Mouse (Mus musculus): ENCODE measurements around the gene Bloc1s1. TPM values are rescaled to one million over a fixed set of nuclear protein-coding genes. Genes with fewer than 3 reads are reported as not detected.

The Bloc1s1 gene
- 197 and 202 TPM in 2 replicates for polyA plus RNA-seq (2016; fragmentation: Nextera tagmentation; extraction: Ambion mirVana)

- H3K4me2 ChIP-seq: peak within 1 kb of the TSS; percentile 73
- no peak for ATAC-seq (ENCODE audit: insufficient number of reproducible peaks, insufficient read depth, low FRiP score, low TSS enrichment, low read depth)
- 70% methylated on average over 9 of the region's 9 CpGs for WGBS
These were observed at the start of gene Bloc1s1 for GRCm38 (mm10) chr10:128923935-128924334. Gene Bloc1s1 (minus strand): TSS chr10:128924035.

GRCm38 (mm10) chr10:128972841-128973240 is 49.0 kb upstream of the Bloc1s1 start:
- no peak for ATAC-seq (ENCODE audit: insufficient number of reproducible peaks, insufficient read depth, low FRiP score, low TSS enrichment, low read depth)
- H3K4me1 ChIP-seq (replicated peaks): peaks cover 7% of the 10 kb centered on the region
- H3K9me3 ChIP-seq: no peaks in the 10 kb centered on the region
- H3K9ac ChIP-seq (replicated peaks): no peak overlapping the region
- H3K27ac ChIP-seq: no peak overlapping the region
- no peak overlapping the region for H3K4me3 ChIP-seq (replicated peaks)
- 81% methylated on average over 4 of the region's 4 CpGs for WGBS
- no peaks in the 10 kb centered on the region for H3K27me3 ChIP-seq
- no peaks in the 10 kb centered on the region for H3K36me3 ChIP-seq
- H3K4me2 ChIP-seq: no peak overlapping the region

More at GRCm38 (mm10) chr10:128923935-128924334, at the start of gene Bloc1s1:
- H3K4me1 ChIP-seq (replicated peaks): peaks cover 35% of the 10 kb centered on the region
- peak within 1 kb of the TSS; percentile 74 for H3K9ac ChIP-seq (replicated peaks)
- H3K9me3 ChIP-seq: no peaks in the 10 kb centered on the region
- H3K4me3 ChIP-seq (replicated peaks): peak within 1 kb of the TSS; percentile 76
- peaks cover 18% of the 10 kb centered on the region for H3K27me3 ChIP-seq
- 0 out of 2 replicates have a peak, but pooled peaks cover 5% of the 10 kb centered on the region for H3K36me3 ChIP-seq
- H3K27ac ChIP-seq: peak within 1 kb of the TSS; percentile 86

GRCm38 (mm10) chr10:128970740-128971250 is 47.0 kb upstream of the Bloc1s1 start:
- 54% methylated on average over 1 of the region's 1 CpGs for WGBS
- Histone ChIP-seq H3K27ac (no peak overlapping the region), H3K4me2 (no peak overlapping the region), H3K9me3 (no peaks in the 10 kb centered on the region), H3K27me3 (no peaks in the 10 kb centered on the region), H3K4me3 (replicated peaks) (no peak overlapping the region), H3K36me3 (no peaks in the 10 kb centered on the region), H3K4me1 (replicated peaks) (no peaks in the 10 kb centered on the region), H3K9ac (replicated peaks) (no peak overlapping the region)
- ATAC-seq (ENCODE audit: insufficient number of reproducible peaks, insufficient read depth, low FRiP score, low TSS enrichment, low read depth): no peak

GRCm38 (mm10) chr10:128968341-128968749 is 44.5 kb upstream of the Bloc1s1 start:
- Histone ChIP-seq H3K9ac (replicated peaks) (no peak overlapping the region), H3K4me1 (replicated peaks) (no peaks in the 10 kb centered on the region), H3K27me3 (no peaks in the 10 kb centered on the region), H3K27ac (no peak overlapping the region), H3K9me3 (no peaks in the 10 kb centered on the region), H3K4me2 (no peak overlapping the region), H3K4me3 (replicated peaks) (no peak overlapping the region), H3K36me3 (no peaks in the 10 kb centered on the region)
- ATAC-seq (ENCODE audit: insufficient number of reproducible peaks, insufficient read depth, low FRiP score, low TSS enrichment, low read depth): no peak
- 43% methylated on average over 1 of the region's 1 CpGs for WGBS

- H3K4me2 ChIP-seq: no peak overlapping the region
These were observed 42.0 kb upstream of the Bloc1s1 start for GRCm38 (mm10) chr10:128965871-128966270.

GRCm38 (mm10) chr10:128964961-128965360 is 41.1 kb upstream of the Bloc1s1 start:
- no peak for ATAC-seq (ENCODE audit: insufficient number of reproducible peaks, insufficient read depth, low FRiP score, low TSS enrichment, low read depth)
- no peaks in the 10 kb centered on the region for H3K4me1 ChIP-seq (replicated peaks)
- no peak overlapping the region for H3K27ac ChIP-seq
- no peaks in the 10 kb centered on the region for H3K36me3 ChIP-seq
- H3K27me3 ChIP-seq: no peaks in the 10 kb centered on the region
- H3K9me3 ChIP-seq: no peaks in the 10 kb centered on the region
- no peak overlapping the region for H3K4me2 ChIP-seq
- no peak overlapping the region for H3K9ac ChIP-seq (replicated peaks)
- 67% methylated on average over 2 of the region's 2 CpGs for WGBS
- no peak overlapping the region for H3K4me3 ChIP-seq (replicated peaks)

More at GRCm38 (mm10) chr10:128965871-128966270, 42.0 kb upstream of the Bloc1s1 start:
- H3K9me3 ChIP-seq: no peaks in the 10 kb centered on the region
- WGBS: 81% methylated on average over 6 of the region's 6 CpGs
- H3K4me3 ChIP-seq (replicated peaks): no peak overlapping the region
- H3K27ac ChIP-seq: no peak overlapping the region
- H3K27me3 ChIP-seq: no peaks in the 10 kb centered on the region
- ATAC-seq (ENCODE audit: insufficient number of reproducible peaks, insufficient read depth, low FRiP score, low TSS enrichment, low read depth): no peak
- no peaks in the 10 kb centered on the region for H3K36me3 ChIP-seq
- no peak overlapping the region for H3K9ac ChIP-seq (replicated peaks)
- H3K4me1 ChIP-seq (replicated peaks): no peaks in the 10 kb centered on the region

GRCm38 (mm10) chr10:128960590-128961584 is 37.1 kb upstream of the Bloc1s1 start, which contains the start of gene Mettl7b:
Gene Mettl7b (minus strand): TSS chr10:128960988.
- H3K4me2 ChIP-seq: no peak within 1 kb of the TSS
- H3K27me3 ChIP-seq: no peaks in the 10 kb centered on the region
- no peak within 1 kb of the TSS for H3K4me3 ChIP-seq (replicated peaks)
- no peak for ATAC-seq (ENCODE audit: insufficient number of reproducible peaks, insufficient read depth, low FRiP score, low TSS enrichment, low read depth)
- H3K9me3 ChIP-seq: no peaks in the 10 kb centered on the region
- H3K36me3 ChIP-seq: no peaks in the 10 kb centered on the region
- WGBS: 84% methylated on average over 12 of the region's 12 CpGs
- H3K4me1 ChIP-seq (replicated peaks): no peaks in the 10 kb centered on the region
- no peak within 1 kb of the TSS for H3K27ac ChIP-seq
- H3K9ac ChIP-seq (replicated peaks): no peak within 1 kb of the TSS; the same call in 1 of the 2 replicates

- no peak overlapping the region for H3K4me2 ChIP-seq
- H3K27ac ChIP-seq: no peak overlapping the region
- no peaks in the 10 kb centered on the region for H3K4me1 ChIP-seq (replicated peaks)
- H3K4me3 ChIP-seq (replicated peaks): no peak overlapping the region
- WGBS: 73% methylated on average over 4 of the region's 4 CpGs
- no peaks in the 10 kb centered on the region for H3K36me3 ChIP-seq
- no peak overlapping the region for H3K9ac ChIP-seq (replicated peaks)
- H3K27me3 ChIP-seq: no peaks in the 10 kb centered on the region
- ATAC-seq (ENCODE audit: insufficient number of reproducible peaks, insufficient read depth, low FRiP score, low TSS enrichment, low read depth): no peak
- H3K9me3 ChIP-seq: no peaks in the 10 kb centered on the region
These were observed 36.3 kb upstream of the Bloc1s1 start for GRCm38 (mm10) chr10:128960142-128960541.

GRCm38 (mm10) chr10:128958340-128958739 is 34.5 kb upstream of the Bloc1s1 start:
- no peaks in the 10 kb centered on the region for H3K9me3 ChIP-seq
- H3K4me1 ChIP-seq (replicated peaks): no peaks in the 10 kb centered on the region
- 78% methylated on average over 10 of the region's 10 CpGs for WGBS
- H3K4me2 ChIP-seq: no peak overlapping the region
- H3K9ac ChIP-seq (replicated peaks): no peak overlapping the region
- H3K27ac ChIP-seq: no peak overlapping the region
- no peaks in the 10 kb centered on the region for H3K27me3 ChIP-seq
- H3K36me3 ChIP-seq: no peaks in the 10 kb centered on the region
- ATAC-seq (ENCODE audit: insufficient number of reproducible peaks, insufficient read depth, low FRiP score, low TSS enrichment, low read depth): no peak
- no peak overlapping the region for H3K4me3 ChIP-seq (replicated peaks)

GRCm38 (mm10) chr10:128950208-128950887 is 26.5 kb upstream of the Bloc1s1 start:
- H3K27me3 ChIP-seq: no peaks in the 10 kb centered on the region
- H3K4me1 ChIP-seq (replicated peaks): no peaks in the 10 kb centered on the region
- H3K9me3 ChIP-seq: peaks cover 3% of the 10 kb centered on the region; the same call in 1 of the 2 replicates
- WGBS: 62% methylated on average over 16 of the region's 16 CpGs
- H3K27ac ChIP-seq: no peak overlapping the region
- ATAC-seq (ENCODE audit: insufficient number of reproducible peaks, insufficient read depth, low FRiP score, low TSS enrichment, low read depth): no peak
- H3K4me2 ChIP-seq: no peak overlapping the region
- no peak overlapping the region for H3K4me3 ChIP-seq (replicated peaks)
- H3K36me3 ChIP-seq: no peaks in the 10 kb centered on the region
- no peak overlapping the region for H3K9ac ChIP-seq (replicated peaks)

- no peak overlapping the region for H3K4me2 ChIP-seq
- no peak overlapping the region for H3K27ac ChIP-seq
- no peaks in the 10 kb centered on the region for H3K4me1 ChIP-seq (replicated peaks)
- WGBS: 92% methylated on average over 4 of the region's 4 CpGs
- H3K27me3 ChIP-seq: no peaks in the 10 kb centered on the region
- no peak for ATAC-seq (ENCODE audit: insufficient number of reproducible peaks, insufficient read depth, low FRiP score, low TSS enrichment, low read depth)
- H3K9me3 ChIP-seq: peaks cover 3% of the 10 kb centered on the region; the same call in 1 of the 2 replicates
- no peak overlapping the region for H3K9ac ChIP-seq (replicated peaks)
- H3K36me3 ChIP-seq: no peaks in the 10 kb centered on the region
- H3K4me3 ChIP-seq (replicated peaks): no peak overlapping the region
These were observed 23.7 kb upstream of the Bloc1s1 start for GRCm38 (mm10) chr10:128947496-128947895.
